Mouse (Mus musculus): ENCODE measurements around the gene Exosc1.

DNA sequence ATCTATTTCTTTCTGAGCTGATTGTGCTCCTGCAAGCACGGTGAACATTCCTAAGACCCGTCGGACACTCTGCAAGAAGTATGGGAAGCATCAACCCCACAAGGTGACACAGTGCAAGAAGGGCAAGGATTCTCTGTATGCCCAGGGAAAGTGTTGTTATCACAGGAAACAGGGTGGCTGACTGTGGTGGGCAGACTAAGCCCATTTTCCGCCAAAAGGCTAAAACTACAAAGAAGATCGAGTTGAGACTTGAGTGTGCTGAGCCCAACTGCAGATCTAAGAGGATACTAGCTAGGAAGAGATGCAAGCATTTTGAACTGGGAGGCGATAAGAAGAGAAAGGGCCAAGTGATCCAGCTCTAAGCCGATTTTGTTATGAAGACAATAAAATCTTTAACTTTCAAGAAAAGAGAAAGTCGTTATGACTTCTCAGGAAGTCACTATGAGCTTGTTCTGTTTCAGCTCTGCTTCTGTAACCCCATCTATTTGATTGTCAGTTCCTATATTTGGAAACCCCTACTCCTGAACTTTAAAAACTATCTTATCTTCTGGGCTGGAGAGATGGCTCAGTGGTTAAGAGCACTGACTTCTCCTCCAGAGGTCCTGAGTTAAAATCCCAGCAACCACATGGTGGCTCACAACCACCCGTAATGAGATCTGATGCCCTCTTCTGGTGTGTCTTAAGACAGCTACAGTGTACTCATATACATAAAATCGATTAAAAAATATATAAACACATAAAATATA is 30.2 kb downstream of the Exosc1 start:
- no peak for TF ChIP-seq CTCF (IDR thresholded peaks at IDR 0.05; ENCODE audit: borderline replicate concordance, control insufficient read depth, extremely low read depth, insufficient read depth, low read length, poor library complexity)
- no peak for TF ChIP-seq POLR2A (IDR thresholded peaks at IDR 0.05; ENCODE audit: control insufficient read depth, extremely low read depth, insufficient read depth, low read length, poor library complexity)
